Mouse (Mus musculus) testis, adult 2 months (tissue): ENCODE measurements around the gene Bcor. TPM values are rescaled to one million over a fixed set of nuclear protein-coding genes. Genes with fewer than 3 reads are reported as not detected.
A peak's percentile ranks its signal among the peaks of the same experiment; 100 is the strongest.

Experiments
- H3K27ac ChIP-seq: fragments of 200-500 bp; 2 replicates; pipeline ENCODE4 v1.5.1; 2012; ENCODE audit warnings: low read depth, low read length; ENCODE audit not compliant: control insufficient read depth, insufficient read depth
- H3K27me3 ChIP-seq: fragments of 200-500 bp; 2 replicates; pipeline ENCODE4 v1.6.1; 2012; ENCODE audit warnings: mild to moderate bottlenecking, low read length, moderate library complexity; ENCODE audit not compliant: control insufficient read depth, insufficient read depth
- H3K36me3 ChIP-seq: fragments of 200-500 bp; 2 replicates; pipeline ENCODE4 v1.6.1; 2012; ENCODE audit warnings: mild to moderate bottlenecking, low read length; ENCODE audit not compliant: control insufficient read depth, insufficient read depth
- H3K4me1 ChIP-seq: fragments of 200-500 bp; 2 replicates; pipeline ENCODE4 v1.6.1; 2012; ENCODE audit warnings: low read length; ENCODE audit not compliant: control insufficient read depth, insufficient read depth
- H3K4me3 ChIP-seq: fragments of 200-500 bp; 2 replicates; pipeline ENCODE4 v1.5.1; 2012; ENCODE audit warnings: low read depth, mild to moderate bottlenecking, low read length, moderate library complexity, mixed read lengths; ENCODE audit not compliant: control insufficient read depth
- CTCF ChIP-seq: fragments of 200-500 bp; IDR thresholded peaks from 2 replicates; pipeline ENCODE4 v1.5.1; 2012; ENCODE audit warnings: low read depth, mild to moderate bottlenecking, inconsistent platforms, low read length, moderate library complexity; ENCODE audit not compliant: control insufficient read depth, insufficient read depth, insufficient replicate concordance
- POLR2A ChIP-seq: fragments of 200-500 bp; IDR thresholded peaks from 2 replicates; pipeline ENCODE4 v1.6.1; 2012; ENCODE audit warnings: low read depth, mild to moderate bottlenecking, inconsistent platforms, low read length, moderate library complexity; ENCODE audit not compliant: control insufficient read depth
- polyA plus RNA-seq: library from polyadenylated mRNA; depleted of rRNA; stranded (reverse); fragments of >200 nt; gene quantifications from 2 replicates; pipeline ENCODE4 v1.2.3, GENCODE M21; 2012

The Bcor gene
- polyA plus RNA-seq, 1 experiment: 0.72 TPM

GRCm38 (mm10) chrX:12079059-12079308, 81.2 kb downstream of the Bcor start:
- H3K27me3 ChIP-seq: no peaks in the 10 kb centered on the region
- H3K27ac ChIP-seq: no peak overlapping the region
- H3K36me3 ChIP-seq: no peaks in the 10 kb centered on the region
- H3K4me1 ChIP-seq: peaks cover 23% of the 10 kb centered on the region
- peak overlapping the region; percentile 85 for H3K4me3 ChIP-seq
- TF ChIP-seq CTCF (no peak), POLR2A (no peak)

GRCm38 (mm10) chrX:12078195-12079058, 81.7 kb downstream of the Bcor start:
- Histone ChIP-seq H3K27me3 (no peaks in the 10 kb centered on the region), H3K27ac (peak overlapping the region; percentile 58), H3K36me3 (no peaks in the 10 kb centered on the region), H3K4me1 (peaks cover 23% of the 10 kb centered on the region), H3K4me3 (peak overlapping the region; percentile 85)
- TF ChIP-seq POLR2A (no peak), CTCF (no peak)

GRCm38 (mm10) chrX:12077601-12077980, 82.6 kb downstream of the Bcor start:
- Histone ChIP-seq H3K36me3 (no peaks in the 10 kb centered on the region), H3K27me3 (no peaks in the 10 kb centered on the region), H3K27ac (no peak overlapping the region), H3K4me1 (peaks cover 20% of the 10 kb centered on the region), H3K4me3 (peak overlapping the region; percentile 85)
- TF ChIP-seq POLR2A (no peak), CTCF (no peak)

GRCm38 (mm10) chrX:12076763-12077600, 83.2 kb downstream of the Bcor start:
- peak overlapping the region; percentile 85 for H3K4me3 ChIP-seq
- H3K36me3 ChIP-seq: no peaks in the 10 kb centered on the region
- 0 out of 2 replicates have a peak overlapping the region, but pooled peaks have one; percentile 21 for H3K27ac ChIP-seq
- H3K4me1 ChIP-seq: peaks cover 20% of the 10 kb centered on the region
- no peak for TF ChIP-seq CTCF
- no peak for TF ChIP-seq POLR2A
- no peaks in the 10 kb centered on the region for H3K27me3 ChIP-seq

- no peak overlapping the region for H3K27ac ChIP-seq
- no peak for TF ChIP-seq CTCF
- TF ChIP-seq POLR2A: no peak
- H3K36me3 ChIP-seq: no peaks in the 10 kb centered on the region
- peaks cover 12% of the 10 kb centered on the region for H3K4me1 ChIP-seq
- H3K4me3 ChIP-seq: no peak overlapping the region
- H3K27me3 ChIP-seq: no peaks in the 10 kb centered on the region
Observed at GRCm38 (mm10) chrX:12072721-12073120, 87.4 kb downstream of the Bcor start.

GRCm38 (mm10) chrX:12068978-12069724, 91.0 kb downstream of the Bcor start:
- Histone ChIP-seq H3K27ac (no peak overlapping the region), H3K36me3 (no peaks in the 10 kb centered on the region), H3K27me3 (no peaks in the 10 kb centered on the region), H3K4me3 (no peak overlapping the region), H3K4me1 (peaks cover 7% of the 10 kb centered on the region)
- TF ChIP-seq POLR2A (no peak), CTCF (no peak)
